In the genomic region with DNA sequence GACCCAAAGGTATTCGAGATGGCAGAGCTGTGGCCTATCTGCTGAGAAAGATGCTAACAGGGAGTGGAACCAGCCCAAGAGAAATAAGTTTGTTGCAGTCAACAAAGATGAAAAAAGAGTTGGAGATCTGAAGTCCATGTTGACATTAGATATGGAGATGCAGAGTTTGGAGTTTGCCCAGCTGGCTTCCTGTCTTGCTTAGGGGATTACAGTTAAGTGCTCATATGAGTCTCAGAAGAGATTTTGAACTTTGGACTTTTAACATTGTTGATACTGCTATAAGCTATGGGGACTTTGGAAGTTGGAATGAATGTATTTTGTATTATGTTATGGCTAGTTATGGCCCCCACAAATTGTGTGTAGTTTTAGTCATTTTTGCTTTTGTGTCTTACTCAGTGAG, we compare ENCODE assay signal across 27 mouse cellular contexts. TPM values are rescaled to one million over a fixed set of nuclear protein-coding genes. Genes with fewer than 3 reads are reported as not detected.
"Had no signal": no experiment of that assay in that cellular context is flagged by ENCODE, and none has a peak within 500 bp of the region (broad histone marks: within the 10 kb centered on the region; RNA-seq: fewer than 3 reads in every experiment).

No protein-coding gene starts in this region.

- H3K36me3 ChIP-seq: midbrain, embryonic 10.5 days; midbrain, embryonic 12.5 days; neural tube, embryonic 13.5 days; neural tube, embryonic 15.5 days had no signal

- H3K4me1 ChIP-seq: midbrain, embryonic 10.5 days; midbrain, embryonic 12.5 days; neural tube, embryonic 13.5 days; neural tube, embryonic 15.5 days had no signal

- H3K27ac ChIP-seq: liver, embryonic 14.5 days; midbrain, embryonic 10.5 days; midbrain, embryonic 12.5 days; neural tube, embryonic 13.5 days; neural tube, embryonic 15.5 days had no signal

- H3K27me3 ChIP-seq: midbrain, embryonic 12.5 days; neural tube, embryonic 13.5 days; neural tube, embryonic 15.5 days had no signal

- H3K9ac ChIP-seq: liver, embryonic 14.5 days; lung, embryonic 14.5 days; midbrain, embryonic 12.5 days; neural tube, embryonic 13.5 days; neural tube, embryonic 15.5 days had no signal

- H3K4me3 ChIP-seq: midbrain, embryonic 10.5 days; midbrain, embryonic 12.5 days; myocyte; neural tube, embryonic 13.5 days; neural tube, embryonic 15.5 days had no signal

- ATAC-seq: midbrain, embryonic 16.5 days had no signal

- DNase-seq: lung, adult 18-20 months; lung, embryonic 14.5 days; lung, postnatal 10 days; lung, postnatal 4 days; midbrain, embryonic 14.5 days; retina, postnatal 1 day; right cerebral cortex, adult 18-20 months; right cerebral cortex, postnatal 25 days; right cerebral cortex, postnatal 4 days; thymus, postnatal 14 days; thymus, postnatal 36 days had no signal

- H3K9me3 ChIP-seq: midbrain, embryonic 10.5 days; midbrain, embryonic 12.5 days; neural tube, embryonic 13.5 days; neural tube, embryonic 15.5 days had no signal

- H3K4me2 ChIP-seq: lung, embryonic 14.5 days; midbrain, embryonic 12.5 days; neural tube, embryonic 13.5 days; neural tube, embryonic 15.5 days had no signal

RNA-seq across cellular contexts. Expression of a gene that starts 11.3 kb away (rescaled TPM):
- total RNA-seq: megakaryocyte, adult 5-6 weeks; megakaryocyte-erythroid progenitor cell, adult 5-6 weeks had no signal
- polyA plus RNA-seq: liver, embryonic 14.5 days; liver, embryonic 16.5 days; lung, embryonic 14.5 days; lung, embryonic 16.5 days; midbrain, embryonic 10.5 days; midbrain, embryonic 12.5 days; midbrain, embryonic 14.5 days; midbrain, embryonic 16.5 days; myocyte; neural tube, embryonic 11.5 days; neural tube, embryonic 13.5 days; neural tube, embryonic 15.5 days; spleen, adult 2 months; stomach, embryonic 14.5 days; stomach, embryonic 16.5 days; thymus, postnatal 0 days had no signal
